Mouse (Mus musculus): ENCODE results near the gene Gpr82.

GRCm38 (mm10) chrX:13652291-13652690 is 8.9 kb upstream of the Gpr82 start:
- TF ChIP-seq TAL1 (IDR thresholded peaks at IDR 0.05; ENCODE audit: low read length) (no peak), GATA1 (IDR thresholded peaks at IDR 0.05; ENCODE audit: low read length) (no peak)

All from erythroblast, embryonic 14.5 days (primary cell).